Mouse (Mus musculus): ENCODE results near the gene Prpsap2.
"Not testable (repeated sequence)": the region's sequence is repeated elsewhere in the genome, so short reads cannot be mapped to it uniquely, and the experiment has no call there.

Prpsap2 gene

DNA sequence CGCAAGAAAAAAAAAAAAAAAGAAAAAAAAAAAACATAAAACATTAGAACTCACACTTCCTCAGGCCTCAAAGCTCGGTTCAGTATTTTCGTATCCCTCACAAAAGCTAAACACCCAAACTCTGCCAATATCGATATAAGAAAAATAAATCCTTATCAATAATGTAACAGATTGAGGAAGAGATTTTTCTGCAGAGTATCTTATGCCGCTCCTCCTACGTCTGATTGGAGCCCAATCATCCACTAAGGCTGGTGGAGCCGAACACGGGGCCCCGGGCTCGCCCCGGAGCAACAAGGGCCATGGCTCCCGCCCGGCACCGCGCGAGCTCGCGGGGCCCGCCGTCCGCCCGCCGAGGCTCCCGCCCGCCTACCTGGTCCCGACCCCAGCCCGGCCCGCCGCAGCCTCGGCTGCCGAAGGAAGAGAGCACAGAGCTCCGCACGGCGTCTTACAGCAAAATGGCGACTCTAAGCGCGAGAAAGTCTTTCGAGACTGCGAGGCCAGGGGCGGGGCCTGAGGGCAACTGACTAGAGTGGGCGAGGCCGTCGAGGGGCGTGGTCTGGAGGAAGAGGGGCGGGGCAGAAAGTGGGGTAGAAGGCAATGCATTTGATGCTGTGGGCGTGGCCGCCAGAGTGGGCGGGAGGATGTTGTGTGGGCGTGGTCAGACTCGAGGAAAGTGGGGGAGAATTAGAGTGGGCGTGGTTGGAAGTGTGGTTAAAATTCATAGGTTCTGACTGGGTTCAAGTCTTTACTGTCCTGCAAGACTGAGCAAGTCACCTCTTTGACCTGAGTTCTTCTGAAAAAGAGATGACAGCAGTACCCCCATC lies at the start of gene Prpsap2:
TSS of gene Prpsap2 (minus strand) at position 505 of the 824 bp plus-strand sequence.
- DNase-seq: peak; percentile 99 to 100

DNA sequence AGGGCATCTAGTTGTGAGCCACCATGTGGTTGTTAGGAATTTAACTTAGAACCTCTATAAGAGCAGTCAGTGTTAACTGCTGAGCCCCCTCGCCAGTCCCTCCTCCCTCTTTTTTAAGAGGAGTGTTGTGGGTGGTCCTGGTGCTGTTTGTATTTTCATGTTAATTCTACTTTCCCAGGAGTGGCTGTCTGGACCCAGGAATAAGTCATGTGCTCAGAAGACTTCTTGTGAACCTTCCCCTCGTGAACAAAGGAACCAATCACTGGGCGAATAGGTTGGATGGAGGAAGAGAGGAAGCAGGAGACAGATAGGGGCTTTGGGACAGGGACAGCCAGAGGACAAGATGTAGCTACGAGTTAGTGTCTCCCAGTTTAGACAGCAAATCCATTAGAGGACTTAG lies 47.9 kb upstream of the Prpsap2 start:
- DNase-seq: no peak

DNA sequence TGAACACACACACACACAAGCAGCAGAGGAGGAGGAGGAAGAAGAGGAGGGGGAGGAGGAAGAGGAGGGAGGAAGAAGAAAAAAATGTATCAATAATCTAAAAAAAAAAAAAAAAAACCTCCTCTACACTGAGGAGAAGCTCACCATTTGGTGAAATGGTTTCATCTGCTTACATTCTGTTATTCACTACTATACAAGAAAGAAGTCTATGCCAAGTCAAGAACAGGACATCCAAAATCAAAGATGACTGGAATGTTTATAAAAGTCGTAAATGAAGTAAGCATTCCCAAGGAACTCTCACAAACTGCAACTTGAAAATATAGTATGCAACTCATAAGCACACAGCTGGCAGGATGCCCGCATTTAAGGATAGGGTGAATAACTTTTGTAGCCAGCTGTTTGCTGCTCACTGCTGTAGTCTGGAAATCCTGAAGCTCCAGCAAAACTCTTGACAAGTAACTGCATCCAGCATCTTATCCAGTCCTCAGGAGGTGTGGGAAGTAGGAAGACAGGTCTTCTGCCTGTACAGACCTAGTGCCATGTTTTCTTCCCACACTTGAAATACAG lies 46.7 kb upstream of the Prpsap2 start:
- no peak for DNase-seq

DNA sequence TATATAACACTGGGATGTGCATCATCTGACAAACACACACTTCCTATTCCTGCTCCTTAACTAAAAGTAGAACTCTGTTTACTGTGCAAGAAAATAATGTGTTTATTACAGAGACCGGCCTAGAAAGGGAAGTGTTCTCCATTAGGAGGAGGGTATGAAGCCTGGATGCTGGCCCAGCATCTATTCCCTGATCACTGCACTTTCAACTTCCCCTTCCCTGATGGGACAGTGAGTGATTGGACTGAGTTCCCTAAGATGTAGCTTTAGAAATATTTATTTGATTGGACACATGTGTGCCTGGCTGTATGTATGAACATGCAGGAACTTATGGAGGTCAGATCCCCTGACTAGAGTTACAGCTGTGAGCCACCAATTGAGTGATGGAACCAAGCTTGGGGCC lies 31.6 kb upstream of the Prpsap2 start:
- no peak for DNase-seq

DNA sequence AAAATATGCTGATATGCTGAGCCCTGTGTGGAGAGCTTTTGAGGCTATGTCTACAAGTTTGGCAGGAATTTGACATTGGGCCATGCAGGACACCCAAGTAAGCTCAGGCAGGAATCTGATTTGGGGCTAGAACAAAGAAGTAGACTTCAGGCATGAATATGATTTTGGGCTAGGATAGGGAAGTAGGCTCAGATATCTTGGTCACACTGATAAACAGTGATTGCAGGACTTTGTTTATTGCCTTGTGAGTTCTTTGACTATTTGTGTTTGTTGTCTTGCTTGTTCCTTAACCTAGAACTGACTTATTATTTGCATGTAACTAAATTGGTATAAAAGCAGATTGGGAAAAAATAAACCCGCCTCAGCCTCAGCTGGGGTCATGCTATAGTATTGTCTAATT lies 26.7 kb upstream of the Prpsap2 start:
- no peak for DNase-seq

DNA sequence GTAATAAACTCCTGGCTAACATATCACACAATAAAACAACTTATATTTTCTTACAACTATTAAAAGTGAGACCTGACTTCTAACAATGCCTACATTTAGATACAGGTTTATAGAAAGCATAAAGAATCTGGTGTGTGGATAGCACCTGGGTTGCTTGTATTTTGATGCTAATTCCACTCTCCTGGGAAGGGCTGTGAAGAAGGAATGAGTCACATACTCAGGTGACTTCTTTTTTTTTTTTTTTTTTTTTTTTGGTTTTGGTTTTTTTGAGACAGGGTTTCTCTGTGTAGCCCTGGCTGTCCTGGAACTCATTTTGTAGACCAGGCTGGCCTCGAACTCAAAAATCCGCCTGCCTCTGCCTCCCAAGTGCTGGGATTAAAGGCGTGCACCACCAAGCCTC lies 20.6 kb upstream of the Prpsap2 start:
- not testable (repeated sequence) for DNase-seq

DNA sequence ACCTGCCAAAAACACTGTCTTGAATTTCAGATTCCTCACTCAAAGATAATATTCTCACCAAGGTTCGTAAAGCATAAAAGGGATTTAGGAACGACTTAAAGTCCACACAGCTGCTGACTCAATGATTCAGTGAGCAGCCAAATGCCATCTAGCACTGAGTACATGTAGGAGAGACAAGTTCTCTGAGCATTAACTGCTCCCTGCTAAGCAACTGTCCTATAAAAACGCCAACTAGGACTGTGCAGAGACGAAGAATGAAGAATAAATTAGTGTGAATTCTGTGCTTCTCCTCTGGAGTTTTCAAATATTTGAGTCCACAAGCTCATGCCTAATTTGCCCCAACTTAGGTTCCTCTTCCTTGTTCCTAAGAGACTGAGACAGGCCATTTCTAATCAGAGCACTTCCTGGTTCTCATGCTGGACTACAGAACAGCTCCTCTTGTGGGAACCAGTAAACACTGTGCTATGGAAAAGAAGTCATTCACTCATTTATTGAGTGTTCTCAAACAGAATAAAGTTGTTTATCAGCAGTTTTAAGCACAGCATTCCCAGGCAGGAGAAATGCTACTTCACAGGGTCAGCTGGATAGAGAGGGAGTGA lies 12.8 kb upstream of the Prpsap2 start:
- DNase-seq: no peak

DNA sequence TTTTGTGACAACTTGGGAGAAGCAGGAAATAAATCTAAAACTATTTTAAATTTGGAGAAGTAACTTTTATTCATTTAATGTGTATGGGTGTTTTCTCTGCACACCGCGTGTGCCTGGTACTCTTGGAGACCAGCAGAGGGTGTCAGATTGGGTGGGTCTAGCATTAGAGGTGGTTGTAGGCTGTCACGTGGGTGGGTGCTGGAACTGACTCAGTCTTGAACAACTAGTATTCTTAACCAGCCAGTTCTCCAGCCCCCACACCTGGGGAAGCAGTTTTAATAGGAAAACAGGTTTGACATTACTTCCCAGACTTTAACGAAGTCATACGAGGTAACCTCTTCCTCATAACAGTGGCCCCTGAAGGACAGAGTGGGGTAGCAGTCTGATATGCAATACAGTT lies 1.4 kb downstream of the Prpsap2 start:
- peak; percentile 15 to 23 for DNase-seq

DNA sequence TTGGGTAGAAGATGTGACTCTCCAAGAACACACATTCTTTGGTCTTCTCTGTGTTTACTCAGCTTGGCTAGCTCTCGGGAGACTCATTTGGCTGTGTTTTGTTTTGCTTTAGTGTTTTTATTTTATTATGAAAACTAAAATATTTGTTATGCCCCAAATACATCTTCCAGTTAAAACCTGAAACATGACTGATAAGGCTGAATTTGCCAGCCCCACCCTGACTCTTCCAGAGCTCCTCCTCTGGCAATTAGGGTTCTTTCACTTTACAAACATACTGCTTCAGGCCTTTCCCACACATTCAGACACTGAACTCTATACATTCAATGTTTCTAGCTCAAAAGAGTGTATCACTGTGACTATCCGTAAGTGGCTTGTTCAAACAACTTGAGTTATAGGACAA lies 4.7 kb downstream of the Prpsap2 start:
- no peak for DNase-seq

DNA sequence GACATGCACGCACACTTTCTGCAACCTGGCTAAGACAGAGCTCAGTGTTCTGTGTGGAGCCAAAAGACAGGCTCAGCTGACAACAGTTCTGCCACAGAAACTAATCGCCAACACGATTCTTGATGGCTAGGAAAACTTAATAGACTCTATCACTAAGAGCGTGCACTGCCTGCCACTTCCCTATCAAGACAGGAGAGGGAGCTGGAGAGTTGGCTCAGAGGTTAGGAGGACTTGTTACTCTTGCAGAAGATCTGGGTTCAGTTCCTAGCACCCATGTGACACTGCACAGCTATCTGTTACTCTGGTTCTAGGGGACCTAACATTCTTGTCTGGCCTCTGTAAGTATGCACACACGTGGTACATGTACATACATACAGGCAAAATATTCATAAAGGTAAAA lies 10.3 kb downstream of the Prpsap2 start:
- no peak for DNase-seq

DNA sequence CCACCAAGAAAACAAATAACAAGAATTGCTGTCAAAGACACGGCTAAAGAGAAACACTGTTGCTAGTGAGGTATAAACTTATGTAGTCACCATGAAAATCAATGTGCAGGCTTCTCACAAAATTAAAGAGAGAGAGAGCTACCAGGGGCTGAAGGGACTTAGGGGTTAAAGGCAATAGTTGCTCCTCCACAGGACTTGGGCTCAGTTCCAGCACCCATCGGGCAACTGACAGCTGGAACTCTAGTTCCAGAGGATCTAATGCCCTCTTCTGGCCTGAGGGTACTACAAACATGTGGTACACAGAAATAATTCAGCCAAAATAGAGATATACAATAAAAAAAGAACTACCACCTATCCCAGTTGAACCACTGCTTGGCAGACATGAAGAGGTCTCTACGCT lies 14.7 kb downstream of the Prpsap2 start:
- no peak for DNase-seq

DNA sequence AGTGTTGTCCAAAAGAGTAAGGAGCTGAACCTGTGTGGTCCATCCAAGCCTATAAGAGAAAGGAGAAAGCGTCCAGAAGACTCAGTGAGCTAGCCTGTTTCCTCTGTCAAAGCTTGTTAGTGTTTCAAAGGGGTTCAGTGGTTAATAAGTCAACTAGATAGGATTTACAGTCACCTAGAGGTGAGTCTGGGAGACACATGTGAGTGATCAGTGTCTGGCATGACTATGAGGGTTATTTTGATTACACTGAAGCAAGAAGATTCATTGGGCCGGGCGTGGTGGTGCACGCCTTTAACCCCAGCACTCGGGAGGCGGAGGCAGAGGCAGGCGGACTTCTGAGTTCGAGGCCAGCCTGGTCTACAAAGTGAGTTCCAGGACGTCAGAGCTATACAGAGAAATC lies 16.1 kb downstream of the Prpsap2 start:
- no peak for DNase-seq

DNA sequence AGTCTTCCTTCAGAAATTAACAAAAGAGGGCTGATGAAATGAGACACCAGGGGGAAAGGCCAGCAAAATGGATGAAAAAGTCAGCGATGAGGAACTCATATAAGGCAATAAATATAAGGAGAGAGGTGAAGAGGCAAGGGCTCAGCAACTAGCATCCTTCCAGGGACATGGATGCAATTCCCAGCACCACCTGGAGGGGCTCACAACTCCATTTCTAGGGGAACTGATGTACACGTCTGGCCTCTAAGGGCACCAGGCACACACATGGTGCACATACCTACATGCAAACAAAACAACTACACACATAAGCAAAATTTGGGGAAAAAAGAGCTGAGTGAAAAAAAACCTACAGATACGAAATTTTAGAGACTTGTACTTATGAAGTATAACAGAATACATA lies 17.4 kb downstream of the Prpsap2 start:
- DNase-seq: no peak

DNA sequence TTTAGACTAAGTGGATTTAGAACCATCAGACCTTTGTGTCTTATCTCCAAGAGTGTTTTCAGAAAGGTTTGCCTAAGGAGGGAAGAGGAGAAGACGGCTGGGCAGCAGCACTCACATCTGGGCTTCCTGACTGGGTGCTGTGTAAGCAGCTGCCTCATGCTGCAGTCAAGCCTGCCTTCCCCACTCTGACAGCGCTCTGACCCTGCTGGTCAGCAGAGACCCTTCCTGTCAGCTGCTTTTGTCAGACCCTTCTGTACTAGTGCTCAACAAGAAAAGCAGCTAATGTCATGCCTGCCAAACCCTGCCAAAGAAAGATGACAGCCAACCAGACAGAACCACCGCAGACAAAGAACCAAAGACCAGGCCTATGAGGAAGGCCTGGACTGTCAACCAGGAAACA lies 18.1 kb downstream of the Prpsap2 start:
- DNase-seq: no peak

DNA sequence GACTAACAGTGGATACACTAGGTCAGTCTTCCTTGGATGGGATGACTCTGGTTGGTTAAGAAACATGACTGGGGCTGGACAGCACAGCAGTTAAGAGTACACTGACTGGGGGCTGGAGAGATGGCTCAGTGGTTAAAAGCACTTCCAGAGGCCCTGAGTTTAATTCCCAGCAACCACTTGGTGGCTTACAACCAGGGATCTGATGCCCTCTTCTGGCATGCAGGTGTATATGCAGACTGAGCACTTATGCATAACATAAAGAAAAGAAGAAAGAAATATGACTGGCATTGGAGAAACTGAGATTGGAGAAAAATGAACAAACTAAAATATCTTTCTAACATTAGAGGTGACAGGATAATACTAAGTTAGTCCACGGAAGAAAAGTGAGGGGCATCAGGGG lies 21.4 kb downstream of the Prpsap2 start:
- DNase-seq: no peak

DNA sequence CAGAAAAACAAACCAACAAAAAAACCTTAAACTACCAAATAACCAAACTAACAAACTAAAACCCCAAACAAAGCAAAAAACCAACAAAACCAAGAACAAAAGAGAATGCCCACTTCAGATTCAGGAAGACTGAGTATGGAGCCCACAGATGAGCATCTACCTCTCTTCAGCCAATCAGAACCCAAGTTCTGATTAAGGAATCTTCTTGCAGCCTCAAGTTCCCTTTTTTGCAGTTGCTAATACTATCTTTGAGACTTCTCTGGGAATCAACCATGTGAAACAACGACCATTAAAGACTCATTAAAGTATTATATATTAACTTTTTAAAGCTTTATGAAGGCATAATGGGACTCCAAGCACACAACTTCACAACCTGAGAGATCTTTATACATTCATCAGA lies 24.6 kb downstream of the Prpsap2 start:
- DNase-seq: no peak

DNA sequence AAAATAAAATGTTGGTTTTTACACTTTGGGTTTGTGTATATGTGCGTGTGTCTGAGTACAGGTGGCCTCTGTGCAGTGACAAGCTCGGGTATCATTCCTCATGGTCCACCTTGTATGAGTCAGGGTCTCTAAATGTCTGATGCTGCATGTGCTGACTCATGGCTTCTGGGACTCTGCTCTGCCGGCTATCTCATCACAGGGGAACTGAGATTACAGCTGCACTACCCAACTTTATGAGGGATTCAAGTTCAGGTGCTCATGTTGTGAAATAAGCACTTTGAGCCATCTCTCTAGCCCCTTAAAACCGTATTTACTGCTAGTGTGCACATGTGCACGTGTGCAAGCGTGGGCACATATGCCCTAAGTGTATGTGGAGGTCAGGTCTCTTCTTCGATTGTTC lies 29.2 kb downstream of the Prpsap2 start:
- DNase-seq: no peak

DNA sequence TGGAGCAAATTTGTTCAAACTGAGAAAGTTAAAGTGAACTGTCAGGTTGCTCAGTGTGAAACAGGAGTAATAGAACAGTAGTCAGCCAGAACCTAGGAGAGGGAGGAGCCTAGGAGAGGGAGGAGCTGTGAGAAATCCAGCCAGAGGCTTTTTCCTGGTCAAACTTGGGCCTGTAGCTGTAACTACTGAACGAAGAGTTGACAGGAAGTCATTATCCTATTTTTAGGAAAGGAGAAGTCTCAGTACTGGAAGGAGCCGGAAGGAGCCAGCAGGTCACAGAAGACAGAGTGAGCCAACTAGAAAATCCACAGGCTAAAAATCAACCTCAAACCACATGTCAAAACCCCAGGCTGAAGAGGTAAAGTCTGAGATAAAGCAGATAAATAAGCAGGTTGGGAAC lies 33.9 kb downstream of the Prpsap2 start:
- peak in 1 of 2 experiments; percentile 6 for DNase-seq

DNA sequence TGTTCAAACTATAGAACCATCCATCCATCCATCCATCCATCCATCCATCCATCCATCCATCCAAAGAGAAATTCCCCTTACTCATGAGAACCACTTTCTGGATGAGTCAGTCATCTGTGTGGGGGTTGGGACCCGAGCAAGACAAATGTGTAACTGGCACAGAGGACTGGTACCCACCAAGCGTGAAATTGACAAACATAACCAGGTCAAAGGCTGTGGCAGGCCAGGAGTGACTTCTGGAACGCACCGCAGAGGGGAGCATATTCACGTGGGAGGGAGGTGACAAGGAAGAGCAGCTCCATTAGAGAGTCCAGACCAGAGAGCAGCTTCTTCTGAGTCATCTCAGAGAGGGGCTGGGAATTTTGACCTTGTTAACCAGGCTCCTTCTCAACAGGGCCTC lies 39.8 kb downstream of the Prpsap2 start:
- no peak for DNase-seq

DNA sequence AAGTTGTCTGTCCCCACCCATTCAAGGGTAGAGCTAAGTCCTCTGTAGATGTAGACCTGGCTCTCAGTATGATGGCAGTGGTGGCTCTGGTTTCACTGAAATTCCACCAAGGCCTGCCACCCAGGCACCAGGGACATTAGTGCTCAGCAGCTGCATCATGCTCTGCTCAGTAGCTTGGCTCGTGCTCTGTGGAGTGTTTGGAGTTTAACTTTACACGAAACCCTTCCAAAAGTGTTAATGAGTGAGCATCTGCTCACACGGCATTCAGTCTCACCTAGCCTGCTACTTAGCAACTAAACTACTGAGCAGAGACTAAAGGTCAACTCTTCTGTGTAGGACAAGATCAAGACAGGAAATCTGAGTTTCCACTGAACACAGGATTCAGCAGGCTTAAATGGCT lies 41.3 kb downstream of the Prpsap2 start, which contains the start of gene Slc5a10:
TSS of gene Slc5a10 (minus strand) at position 191 of the 400 bp plus-strand sequence.
- DNase-seq: no peak

DNA sequence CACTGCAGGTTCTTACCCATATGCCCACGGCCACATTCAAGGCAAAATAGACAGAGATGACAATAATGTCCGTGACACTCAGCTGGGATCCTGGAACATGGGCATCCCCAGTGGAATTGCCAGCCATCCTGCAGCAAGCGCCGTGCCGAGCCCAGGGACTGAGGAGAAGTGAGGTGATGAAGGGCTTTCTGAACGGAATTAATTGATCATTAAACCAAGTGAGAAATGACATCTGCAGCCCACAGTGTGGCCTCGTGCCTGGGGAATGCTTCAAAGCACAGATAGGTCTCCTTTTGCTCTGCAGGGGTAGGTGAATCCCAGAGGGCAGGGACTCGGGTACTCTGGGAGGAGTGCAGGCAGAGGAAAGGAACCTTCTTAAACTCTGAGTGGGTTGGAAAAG lies 42.1 kb downstream of the Prpsap2 start:
- no peak for DNase-seq

DNA sequence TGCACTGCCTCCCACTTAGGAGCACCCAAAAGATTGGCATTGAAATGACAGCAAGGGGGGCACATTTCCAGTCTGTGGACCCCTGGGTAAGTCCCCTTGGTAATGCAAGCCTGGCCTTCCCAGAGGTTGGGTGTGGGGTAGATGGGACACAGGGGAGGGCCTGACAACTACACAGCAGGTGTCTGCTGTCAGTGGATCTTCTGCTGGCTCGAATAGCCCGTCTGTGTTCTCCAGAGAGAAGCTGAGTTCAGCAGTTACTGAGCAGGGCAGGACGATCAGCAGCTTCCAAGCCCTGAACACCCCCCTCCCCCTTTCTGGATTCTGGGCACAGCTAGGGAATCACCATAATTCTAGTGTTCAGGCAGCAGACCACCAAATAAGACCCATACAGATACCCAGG lies 42.5 kb downstream of the Prpsap2 start:
- DNase-seq: no peak

DNA sequence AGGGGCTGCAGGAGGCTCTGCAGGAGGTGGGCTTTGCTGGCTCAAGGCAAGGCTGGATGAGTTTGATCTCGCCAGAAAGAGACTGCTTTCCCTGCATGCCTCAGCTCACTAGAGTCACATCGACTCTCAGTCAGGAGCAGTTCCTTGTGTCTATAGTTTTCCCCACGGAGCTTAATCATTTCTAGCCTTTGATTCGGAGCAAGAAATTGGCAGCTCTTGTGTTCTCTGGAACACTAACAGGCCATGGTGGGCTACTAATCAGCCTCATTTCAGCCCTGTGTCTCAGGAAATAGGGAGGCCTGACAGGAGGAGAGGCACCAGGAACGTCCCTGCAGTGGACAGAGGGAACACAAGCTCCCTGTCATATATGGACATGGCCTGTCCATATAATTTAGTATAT lies 43.9 kb downstream of the Prpsap2 start:
- DNase-seq: no peak

DNA sequence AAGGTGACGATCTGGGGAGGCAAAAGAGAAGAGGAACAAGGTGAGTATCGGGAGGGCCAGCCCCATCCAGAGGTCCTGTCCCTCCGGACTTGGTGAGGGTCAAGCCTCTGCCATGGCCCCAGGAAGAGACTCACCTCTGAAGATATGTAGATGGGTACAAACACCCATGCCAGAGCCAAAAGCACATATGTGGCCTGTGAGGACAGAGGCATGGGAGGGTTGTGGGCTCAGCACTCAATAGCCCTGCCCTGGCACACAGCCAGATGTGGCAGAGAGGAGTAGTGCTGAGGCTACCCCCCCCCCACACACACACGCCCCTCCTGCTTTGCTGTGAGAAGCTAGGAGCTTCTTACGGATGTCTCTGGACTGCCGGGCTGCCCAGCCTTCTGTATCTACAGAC lies 46.8 kb downstream of the Prpsap2 start:
- DNase-seq: no peak
